Mouse (Mus musculus) layer of hippocampus, postnatal 36 days (tissue): Measurements from ENCODE around the gene Eif1ax. TPM values are rescaled to one million over a fixed set of nuclear protein-coding genes. Genes with fewer than 3 reads are reported as not detected.
A peak's percentile ranks its signal among the peaks of the same experiment; 100 is the strongest.
"Not testable (repeated sequence)": the region's sequence is repeated elsewhere in the genome, so short reads cannot be mapped to it uniquely, and the experiment has no call there.

ENCODE experiments used
- DNase-seq, 2 experiments: peaks; one replicate each; pipeline ENCODE4 v3.0.0; 2022
- total RNA-seq, 2 experiments: library from RNA; stranded (reverse); gene quantifications; 2 replicates each; pipeline ENCODE4 v1.2.3; 2021

Gene Eif1ax
- total RNA-seq, result 100 to 1,000 TPM; 123 to 124 TPM

- DNase-seq, result peak; percentile 47 to 63
Observed at GRCm38 (mm10) chrX:159371831-159372752, at the start of gene Eif1ax. Gene Eif1ax, plus strand, starts transcription at chrX:159372178.

- no peak for DNase-seq
Observed at GRCm38 (mm10) chrX:159364506-159364905, 7.5 kb upstream of the Eif1ax start.

GRCm38 (mm10) chrX:159372753-159373144, 771 bp downstream of the Eif1ax start:
- no peak for DNase-seq

- DNase-seq, result no peak
Observed at GRCm38 (mm10) chrX:159387105-159387504, 15.1 kb downstream of the Eif1ax start.

GRCm38 (mm10) chrX:159388953-159389352, 17.0 kb downstream of the Eif1ax start:
- DNase-seq, result no peak

GRCm38 (mm10) chrX:159390347-159390962, 18.5 kb downstream of the Eif1ax start:
- no peak for DNase-seq

- DNase-seq, result no peak
Observed at GRCm38 (mm10) chrX:159391239-159391638, 19.3 kb downstream of the Eif1ax start.

GRCm38 (mm10) chrX:159409253-159409652, 37.3 kb downstream of the Eif1ax start:
- no peak for DNase-seq

GRCm38 (mm10) chrX:159414130-159414828, 42.3 kb downstream of the Eif1ax start, which contains the start of gene Map7d2:
Gene Map7d2, plus strand, starts transcription at chrX:159414572.
- DNase-seq, result peak; percentile 35 to 52

GRCm38 (mm10) chrX:159414829-159415673, 43.1 kb downstream of the Eif1ax start:
- DNase-seq, result peak; percentile 12 to 16

GRCm38 (mm10) chrX:159430507-159430906, 58.5 kb downstream of the Eif1ax start:
- DNase-seq, result not testable (repeated sequence)

Other genes starting within 250 kb of the Eif1ax start
- gene Rps6ka3, start 161.9 kb upstream of the Eif1ax start, total RNA-seq, result 10 to 100 TPM; 30.6 to 31.8 TPM
- 100 to 1,000 TPM in 1 of 2 experiments, 10 to 100 TPM in 1; 99.8 to 110 TPM for gene Map7d2, start 42.4 kb downstream of the Eif1ax start, total RNA-seq
- gene Bclaf3, start 154.5 kb downstream of the Eif1ax start, total RNA-seq, result 10 to 100 TPM; 10.1 to 10.9 TPM